Mouse (Mus musculus): Measurements from ENCODE around the gene Polr3gl.

Gene Polr3gl

DNA sequence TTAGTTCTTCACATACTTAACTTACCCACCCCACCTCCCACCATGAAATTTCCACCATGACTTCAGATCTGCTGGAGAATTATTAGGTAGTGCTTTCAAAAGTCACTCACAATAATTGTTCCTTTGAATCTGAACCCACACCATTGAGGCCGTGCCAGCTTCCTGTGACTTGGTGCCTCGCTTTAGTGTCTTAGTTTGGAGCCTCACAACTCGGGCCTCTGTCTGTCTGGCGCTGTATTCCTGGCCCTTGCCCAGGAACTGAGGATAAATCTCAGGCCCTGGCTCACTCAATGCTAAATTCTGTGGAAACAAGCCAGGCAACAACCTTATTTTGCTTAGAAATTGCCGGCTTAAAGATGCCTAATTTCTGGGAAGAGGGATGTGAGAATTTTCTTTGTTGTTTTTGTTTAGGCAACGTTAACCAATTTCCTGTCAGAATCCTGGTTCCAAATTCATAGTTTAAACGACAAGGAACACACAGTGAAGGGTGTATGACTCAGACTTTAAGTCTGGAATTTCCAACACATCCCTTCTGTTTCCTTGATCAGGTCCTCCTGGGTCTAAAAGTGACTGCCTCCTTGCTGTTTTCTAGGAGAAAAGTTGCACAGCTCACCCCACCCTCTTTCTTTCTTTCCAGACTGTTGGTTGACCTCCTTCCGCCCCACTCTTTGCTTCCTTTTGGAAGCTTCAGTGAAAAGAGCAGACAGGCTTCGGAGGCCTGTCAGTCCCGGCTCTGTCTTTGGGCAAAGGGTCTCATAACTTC is 8.1 kb upstream of the Polr3gl start:
- CTCF ChIA-PET: interaction anchor here in 3 of 4 experiments (0.6 to 1.7 kb wide), 9 partner anchors 22 to 62 kb away, joined by 3 to 11 read pairs (median 4); partner anchors contain the start of genes Gm16253 (in 1 of the 3), Itga10 (in 1 of the 3) and Rbm8a (in 1 of the 3)
- POLR2A ChIA-PET: interaction anchor here in 3 of 4 experiments (0.9 to 3.0 kb wide), 18 partner anchors 8 to 333 kb away, joined by 3 to 57 read pairs (median 8); partner anchors contain the start of genes Rbm8a (in 3 of the 3), Gm16253 (in 1 of the 3), Hist2h2bb (in 1 of the 3) and Txnip (in 1 of the 3)

DNA sequence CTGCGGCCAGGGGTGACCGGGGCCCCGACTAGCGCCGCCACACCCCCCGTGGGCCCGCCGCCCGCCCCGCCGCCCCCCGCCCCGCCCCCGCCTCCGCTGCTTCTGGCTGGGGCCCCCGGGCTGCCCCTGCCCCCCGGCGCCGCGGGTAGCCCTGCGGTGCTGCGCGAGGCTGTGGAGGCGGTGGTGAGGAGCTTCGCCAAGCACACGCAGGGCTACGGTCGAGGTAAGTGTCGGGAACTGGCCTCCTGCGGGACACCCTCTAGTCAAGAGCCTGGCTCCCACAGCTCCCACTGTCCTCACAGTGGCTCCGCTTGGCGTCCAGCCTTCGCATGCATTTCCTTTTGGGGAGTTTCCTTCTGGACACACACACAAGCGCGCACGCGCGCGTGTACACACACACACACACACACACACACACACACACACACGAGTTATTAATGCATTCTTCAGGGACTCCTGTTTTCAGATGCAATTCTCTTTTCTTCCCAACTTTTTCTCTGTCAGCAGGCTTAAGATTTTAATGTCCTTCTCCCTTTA is 7.3 kb upstream of the Polr3gl start:
- ChIA-PET POLR2A (interaction anchor here (0.5 to 3.0 kb wide), 43 partner anchors 9 to 338 kb away, joined by 3 to 57 read pairs (median 5); partner anchors contain the start of genes Rbm8a (in 3 of the 4), Gm16253 (in 2 of the 4), Txnip (in 2 of the 4) and Ankrd35 (in 1 of the 4)), CTCF (interaction anchor here (0.6 to 1.7 kb wide), 19 partner anchors 9 to 173 kb away, joined by 3 to 11 read pairs (median 3); partner anchors contain the start of genes Gm16253 (in 1 of the 4), Itga10 (in 1 of the 4) and Rbm8a (in 1 of the 4))

DNA sequence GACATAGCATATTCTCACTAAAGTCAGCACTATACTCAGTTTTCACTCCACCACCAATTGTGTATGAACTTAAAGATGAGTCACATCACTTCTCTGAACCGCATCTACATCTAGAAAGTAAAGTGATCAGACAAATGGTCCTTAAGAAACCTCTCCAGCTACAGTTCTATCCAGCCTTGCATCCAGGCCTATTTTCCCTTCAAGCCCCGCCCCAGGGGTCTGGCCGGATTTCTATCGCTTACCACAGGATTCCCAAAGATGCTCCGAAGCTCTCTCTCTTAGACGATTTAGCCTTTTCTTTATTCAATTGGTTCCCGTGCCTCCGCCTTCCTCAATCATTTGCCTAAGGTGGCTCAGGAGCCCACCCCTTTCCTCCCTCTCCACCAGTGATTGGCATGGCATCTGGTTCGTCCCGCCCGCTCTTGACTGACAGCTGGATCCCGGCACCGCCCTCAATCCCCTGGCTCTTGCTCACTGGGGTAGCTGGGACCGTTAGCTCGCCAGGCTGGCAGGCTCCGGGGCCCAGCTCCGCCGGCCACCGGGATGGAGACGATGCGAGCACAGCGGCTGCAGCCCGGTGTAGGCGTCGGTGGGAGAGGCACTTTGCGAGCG is 6.8 kb upstream of the Polr3gl start, which contains the start of gene Lix1l:
TSS of gene Lix1l (plus strand) at position 511 of the 612 bp plus-strand sequence.
- POLR2A ChIA-PET: interaction anchor here (0.5 to 3.0 kb wide), 52 partner anchors 9 to 338 kb away, joined by 3 to 57 read pairs (median 4); partner anchors contain the start of genes Rbm8a (in 3 of the 4), Txnip (in 3 of the 4), Gm16253 (in 2 of the 4) and Hist2h2bb (in 2 of the 4)
- CTCF ChIA-PET: interaction anchor here in 3 of 4 experiments (0.6 to 1.7 kb wide), 20 partner anchors 8 to 173 kb away, joined by 3 to 11 read pairs (median 4); partner anchors contain the start of genes Gm16253 (in 1 of the 3), Itga10 (in 1 of the 3) and Rbm8a (in 1 of the 3)

DNA sequence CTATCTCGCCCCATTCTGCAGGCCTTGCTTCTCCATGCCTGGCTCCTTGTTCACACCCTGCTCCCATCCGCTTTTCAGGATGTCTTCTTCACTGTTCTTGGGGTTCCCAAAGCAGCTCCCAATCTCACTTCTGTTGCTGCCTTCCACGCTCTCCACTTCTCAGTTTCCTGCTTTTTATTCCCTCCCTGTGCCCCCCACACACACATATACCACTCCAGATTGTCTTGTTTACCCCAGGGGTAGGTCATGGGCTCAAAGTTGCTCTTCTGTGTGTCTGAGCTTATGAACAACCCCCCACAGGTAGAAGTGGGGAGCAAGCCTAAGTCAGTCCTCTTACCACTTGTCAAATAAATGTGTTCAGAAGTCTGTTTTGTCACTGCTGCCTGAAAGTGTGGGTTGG is 5.4 kb upstream of the Polr3gl start:
- CTCF ChIA-PET: interaction anchor here in 2 of 4 experiments (0.6 to 0.7 kb wide), 3 partner anchors 31 to 209 kb away, joined by 3 to 6 read pairs (median 4); no protein-coding TSS in a partner anchor
- POLR2A ChIA-PET: interaction anchor here in 3 of 4 experiments (0.6 to 3.0 kb wide), 9 partner anchors 17 to 106 kb away, joined by 3 to 27 read pairs (median 5); partner anchors contain the start of genes Rbm8a (in 3 of the 3) and Txnip (in 1 of the 3)

DNA sequence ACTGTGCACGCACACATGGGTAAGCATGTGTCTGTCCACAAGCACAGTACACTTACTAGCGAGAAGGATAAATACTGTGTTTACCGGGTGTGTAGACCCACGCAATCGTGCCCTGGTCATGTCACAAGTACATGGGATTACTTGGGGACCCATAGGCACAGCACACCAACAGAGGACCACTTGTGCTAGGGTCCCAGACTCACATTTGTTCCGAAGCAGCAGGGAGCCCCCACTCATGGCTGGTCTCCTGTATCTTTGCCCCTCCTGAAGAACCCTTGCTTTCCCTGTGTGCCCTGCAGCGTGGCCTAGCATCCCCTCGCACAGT is 5.0 kb upstream of the Polr3gl start:
- POLR2A ChIA-PET: interaction anchor here in 3 of 4 experiments (0.5 to 3.0 kb wide), 8 partner anchors 17 to 1006 kb away, joined by 3 to 27 read pairs (median 4); partner anchors contain the start of genes Rbm8a (in 2 of the 3) and Txnip (in 1 of the 3)
- CTCF ChIA-PET: interaction anchor here in 2 of 4 experiments (0.6 to 0.7 kb wide), 4 partner anchors 19 to 209 kb away, joined by 3 to 6 read pairs (median 4); no protein-coding TSS in a partner anchor

DNA sequence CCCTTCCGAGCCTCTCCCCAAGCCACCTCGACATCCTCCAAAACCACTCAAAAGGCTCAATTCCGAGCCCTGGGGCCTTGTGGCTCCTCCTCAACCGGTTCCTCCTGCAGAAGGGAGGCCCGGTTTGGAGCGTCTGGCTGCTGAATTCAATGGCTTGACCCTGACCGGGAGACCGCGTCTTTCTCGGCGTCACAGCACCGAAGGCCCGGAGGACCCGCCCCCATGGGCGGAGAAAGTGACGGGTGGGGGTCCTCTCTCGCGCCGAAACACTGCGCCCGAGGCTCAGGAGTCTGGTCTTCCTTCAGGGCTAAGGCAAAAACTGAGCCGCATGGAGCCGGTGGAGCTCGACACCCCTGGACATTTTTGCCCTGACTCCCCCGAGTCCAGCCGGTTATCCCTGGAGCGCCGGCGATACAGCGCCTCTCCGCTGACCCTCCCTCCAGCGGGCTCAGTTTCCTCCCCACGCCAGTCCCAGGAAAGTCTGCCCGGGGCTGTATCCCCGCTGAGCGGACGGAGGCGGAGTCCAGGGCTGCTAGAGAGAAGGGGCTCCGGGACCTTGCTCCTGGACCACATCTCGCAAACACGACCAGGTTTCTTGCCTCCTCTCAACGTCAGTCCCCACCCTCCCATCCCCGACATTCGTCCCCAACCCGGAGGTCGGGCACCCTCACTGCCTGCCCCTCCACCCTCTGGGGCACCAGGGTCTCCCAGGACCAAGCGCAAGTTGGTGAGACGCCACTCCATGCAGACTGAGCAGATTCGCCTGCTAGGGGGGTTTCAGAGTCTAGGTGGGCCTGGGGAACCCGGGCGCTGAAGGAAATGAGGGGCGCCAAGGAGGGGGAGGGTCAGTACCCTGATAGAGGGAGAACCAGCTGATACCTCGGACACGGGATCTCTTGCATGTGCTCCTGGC is 4.4 kb upstream of the Polr3gl start:
- ChIA-PET CTCF (interaction anchor here in 1 of 4 experiments (0.6 to 0.7 kb wide), 2 partner anchors 19 to 210 kb away, joined by 3 to 4 read pairs; no protein-coding TSS in a partner anchor), POLR2A (interaction anchor here in 3 of 4 experiments (0.5 to 3.0 kb wide), 6 partner anchors 11 to 1006 kb away, joined by 3 to 13 read pairs (median 6); partner anchors contain the start of genes Rbm8a (in 1 of the 3) and Txnip (in 1 of the 3))

DNA sequence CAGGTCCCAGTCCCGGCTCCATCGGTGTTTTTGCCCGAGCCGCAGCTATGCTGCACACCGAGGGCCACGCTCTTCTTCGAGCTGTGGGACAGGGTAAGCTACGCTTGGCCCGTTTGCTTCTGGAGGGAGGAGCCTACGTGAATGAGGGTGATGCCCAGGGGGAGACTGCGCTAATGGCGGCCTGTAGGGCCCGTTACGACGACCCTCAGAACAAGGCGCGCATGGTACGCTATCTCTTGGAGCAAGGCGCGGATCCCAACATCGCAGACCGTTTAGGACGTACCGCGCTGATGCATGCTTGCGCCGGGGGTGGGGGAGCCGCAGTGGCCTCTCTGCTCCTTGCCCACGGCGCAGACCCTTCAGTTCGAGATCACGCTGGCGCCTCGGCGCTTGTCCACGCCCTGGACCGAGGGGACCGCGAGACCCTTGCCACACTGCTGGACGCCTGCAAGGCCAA is 3.5 kb upstream of the Polr3gl start:
- POLR2A ChIA-PET: interaction anchor here in 3 of 4 experiments (0.6 to 2.5 kb wide), 17 partner anchors 9 to 211 kb away, joined by 3 to 12 read pairs (median 4); partner anchors contain the start of genes Gm16253 (in 2 of the 3), Rbm8a (in 2 of the 3), Gm42957 (in 1 of the 3) and Pex11b (in 1 of the 3)
- CTCF ChIA-PET: interaction anchor here (0.5 to 1.9 kb wide), 7 partner anchors 18 to 631 kb away, joined by 3 to 10 read pairs (median 4); no protein-coding TSS in a partner anchor

DNA sequence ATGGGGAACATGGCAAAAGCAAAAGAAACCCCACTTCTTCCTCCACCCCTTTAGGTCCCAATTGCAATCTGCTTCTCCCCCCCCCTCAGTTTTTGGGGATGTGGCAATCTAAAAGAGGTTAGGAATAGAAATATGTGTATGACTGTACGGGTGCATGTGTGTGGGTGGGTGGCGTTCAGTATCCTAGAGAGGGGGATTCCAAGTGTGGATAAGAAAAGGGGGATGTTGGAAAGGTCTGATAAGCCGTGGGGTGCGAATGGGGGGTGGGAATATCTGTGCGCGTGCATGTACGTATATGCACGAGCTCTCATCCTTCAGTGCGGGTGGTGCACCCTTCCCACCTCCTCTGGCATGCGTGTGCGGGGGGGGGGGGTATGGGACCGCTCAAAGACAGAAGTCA is 2.9 kb upstream of the Polr3gl start:
- CTCF ChIA-PET: interaction anchor here (0.5 to 1.9 kb wide), 9 partner anchors 17 to 631 kb away, joined by 3 to 10 read pairs (median 3); partner anchors contain the start of gene Nudt17 (in 1 of the 4)
- POLR2A ChIA-PET: interaction anchor here in 3 of 4 experiments (0.6 to 2.5 kb wide), 19 partner anchors 9 to 327 kb away, joined by 3 to 12 read pairs (median 4); partner anchors contain the start of genes Gm16253 (in 2 of the 3), Rbm8a (in 2 of the 3), Gm42957 (in 1 of the 3) and Hist2h2bb (in 1 of the 3)

DNA sequence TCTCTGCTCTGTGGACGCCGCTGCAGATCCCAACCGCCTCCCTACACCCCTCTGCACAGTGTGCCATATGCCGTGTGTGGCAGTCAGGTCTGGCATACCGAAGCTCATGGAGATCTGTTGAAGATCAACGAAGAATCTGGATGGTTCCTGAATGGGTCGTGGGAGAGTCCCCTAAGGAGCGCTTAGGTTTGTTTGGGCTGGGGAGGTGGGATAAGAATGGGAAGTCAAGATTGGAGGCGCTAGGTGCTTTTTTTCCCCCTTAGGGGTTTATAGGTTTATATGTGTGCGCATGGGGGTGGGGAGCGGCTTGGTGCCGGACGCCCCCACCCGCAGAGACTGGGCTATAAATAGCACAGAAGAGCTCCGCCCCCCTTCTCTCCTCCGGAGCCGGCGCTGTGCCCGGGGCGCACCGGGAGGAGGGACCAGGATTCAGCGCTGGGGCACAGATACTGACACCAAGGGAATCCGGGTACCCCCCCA is 2.3 kb upstream of the Polr3gl start, which contains the start of gene Ankrd34a:
TSS of gene Ankrd34a (plus strand) at position 409 of the 480 bp plus-strand sequence.
- ChIA-PET POLR2A (interaction anchor here in 3 of 4 experiments (0.7 to 3.0 kb wide), 14 partner anchors 9 to 327 kb away, joined by 3 to 16 read pairs (median 6); partner anchors contain the start of genes Rbm8a (in 3 of the 3), Txnip (in 3 of the 3), Gm16253 (in 1 of the 3) and Gm42957 (in 1 of the 3)), CTCF (interaction anchor here in 2 of 4 experiments (1.1 to 1.9 kb wide), 5 partner anchors 16 to 112 kb away, joined by 3 to 6 read pairs (median 3); partner anchors contain the start of gene Nudt17 (in 1 of the 2))

DNA sequence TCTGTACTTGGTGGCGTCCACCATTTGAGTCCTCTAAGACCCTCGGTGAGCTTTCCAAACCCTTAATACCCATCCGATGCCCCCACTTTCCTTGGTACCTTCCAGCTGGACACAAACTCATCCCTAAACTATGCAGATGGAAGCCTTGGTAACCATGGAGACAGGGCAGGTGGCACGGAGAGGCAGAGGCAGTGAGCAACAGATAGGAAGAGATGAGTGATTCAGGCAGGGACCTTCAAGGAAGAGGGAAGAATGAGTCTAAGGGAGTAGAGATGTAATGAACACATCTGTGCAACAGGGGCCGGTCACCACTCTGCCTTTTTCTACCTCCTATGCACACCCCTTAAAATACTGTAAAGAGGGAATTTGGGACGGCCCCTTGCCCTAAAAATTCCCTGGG is 1.7 kb upstream of the Polr3gl start:
- POLR2A ChIA-PET: interaction anchor here in 3 of 4 experiments (0.7 to 3.0 kb wide), 10 partner anchors 18 to 326 kb away, joined by 3 to 16 read pairs (median 6); partner anchors contain the start of genes Rbm8a (in 3 of the 3), Txnip (in 3 of the 3), Gm16253 (in 2 of the 3) and Hist2h2bb (in 1 of the 3)
- CTCF ChIA-PET: interaction anchor here in 1 of 4 experiments (1.1 to 1.9 kb wide), 3 partner anchors 16 to 68 kb away, joined by 3 to 6 read pairs (median 3); no protein-coding TSS in a partner anchor

DNA sequence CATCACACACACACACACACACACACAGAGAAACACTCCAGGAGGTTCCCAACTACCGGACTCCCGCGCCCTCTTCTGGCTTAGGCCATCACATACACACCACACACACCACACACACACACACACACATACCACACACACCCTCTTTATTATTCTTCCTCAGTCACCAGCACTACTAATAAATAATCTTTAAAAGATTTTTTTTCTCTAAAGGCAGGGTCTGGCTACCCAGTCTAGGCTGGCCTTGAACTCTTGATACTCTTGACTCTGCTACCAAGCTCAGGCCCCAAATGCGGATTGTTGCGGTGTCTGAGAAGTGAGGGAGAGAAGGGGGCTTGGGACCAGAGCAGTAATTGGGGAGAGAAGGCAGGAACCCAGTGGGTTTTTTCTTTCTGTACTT is 870 bp upstream of the Polr3gl start:
- ChIA-PET CTCF (interaction anchor here (0.5 to 3.5 kb wide), 17 partner anchors 9 to 529 kb away, joined by 3 to 37 read pairs (median 5); partner anchors contain the start of genes Gm16253 (in 1 of the 4) and Pias3 (in 1 of the 4)), POLR2A (interaction anchor here (0.9 to 3.0 kb wide), 32 partner anchors 10 to 333 kb away, joined by 3 to 52 read pairs (median 7); partner anchors contain the start of genes Gm16253 (in 3 of the 4), Rbm8a (in 3 of the 4), Txnip (in 3 of the 4) and Ankrd35 (in 1 of the 4))

DNA sequence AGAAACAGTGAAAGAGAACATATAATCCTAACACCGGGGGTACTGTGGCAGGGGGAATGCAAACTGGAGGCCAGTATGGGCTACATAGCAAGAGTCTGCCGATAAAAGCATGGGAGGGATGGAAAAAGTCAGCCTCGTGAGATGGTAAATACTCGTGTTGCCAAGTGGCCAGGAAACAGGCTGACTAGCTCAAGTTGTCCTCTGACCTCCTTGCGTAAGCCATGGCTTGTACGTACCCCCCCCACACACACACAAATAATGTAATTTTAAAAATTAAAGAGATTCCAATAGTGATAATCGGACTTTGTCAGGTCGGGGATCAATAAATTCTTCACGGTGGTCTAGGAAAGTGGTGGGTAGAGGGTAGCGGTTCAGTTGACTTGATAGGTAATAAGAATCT is 607 bp downstream of the Polr3gl start:
- ChIA-PET POLR2A (interaction anchor here (0.5 to 3.0 kb wide), 70 partner anchors 8 to 641 kb away, joined by 3 to 52 read pairs (median 5); partner anchors contain the start of genes Gm16253 (in 4 of the 4), Rbm8a (in 3 of the 4), Txnip (in 3 of the 4) and Ankrd35 (in 1 of the 4)), CTCF (interaction anchor here (0.6 to 3.5 kb wide), 45 partner anchors 7 to 1333 kb away, joined by 3 to 37 read pairs (median 4); partner anchors contain the start of genes Itga10 (in 3 of the 4), Gm16253 (in 2 of the 4), Pias3 (in 2 of the 4) and Gm42957 (in 1 of the 4))

DNA sequence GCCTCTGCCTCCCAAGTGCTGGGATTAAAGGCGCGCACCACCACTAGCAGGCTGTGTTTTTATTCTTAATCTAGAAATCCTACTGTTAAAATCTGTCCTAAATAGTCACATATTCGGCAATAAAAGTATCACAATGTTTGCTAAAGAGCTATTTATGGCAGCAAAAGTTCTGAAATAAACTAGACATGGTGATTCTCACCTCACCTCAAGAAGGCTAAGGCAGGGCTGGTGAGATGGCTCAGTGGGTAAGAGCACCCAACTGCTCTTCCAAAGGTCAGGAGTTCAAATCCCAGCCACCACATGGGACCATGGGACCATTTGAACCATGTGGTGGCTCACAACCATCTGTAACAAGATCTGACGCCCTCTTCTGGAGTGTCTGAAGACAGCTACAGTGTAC is 3.3 kb downstream of the Polr3gl start:
- ChIA-PET CTCF (interaction anchor here in 3 of 4 experiments (0.6 to 2.1 kb wide), 4 partner anchors 10 to 678 kb away, joined by 3 to 7 read pairs (median 3); no protein-coding TSS in a partner anchor), POLR2A (interaction anchor here (0.6 to 2.9 kb wide), 15 partner anchors 9 to 711 kb away, joined by 3 to 11 read pairs (median 4); partner anchors contain the start of genes Gm16253 (in 4 of the 4), Lix1l (in 2 of the 4) and Rbm8a (in 2 of the 4))

DNA sequence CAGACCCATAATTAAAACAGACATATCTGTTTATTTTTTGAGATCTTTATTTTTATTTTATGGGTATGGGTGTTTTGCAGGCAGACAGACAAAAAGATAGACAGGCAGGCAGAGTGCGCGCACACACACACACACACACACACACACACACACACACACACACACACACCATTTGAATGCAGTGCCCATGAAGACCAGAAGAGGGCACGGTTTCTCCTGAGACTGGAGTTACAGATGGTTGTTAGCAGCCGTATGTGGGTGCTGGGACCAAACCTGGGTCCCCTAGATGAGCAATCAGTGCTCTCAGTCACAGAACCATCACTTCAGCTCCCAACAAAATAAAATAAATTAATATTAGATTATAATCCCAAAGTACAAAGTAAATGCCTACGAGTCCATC is 10.6 kb downstream of the Polr3gl start:
- CTCF ChIA-PET: interaction anchor here in 2 of 4 experiments (0.6 to 0.9 kb wide), 2 partner anchors 56 to 101 kb away, joined by 3 read pairs; no protein-coding TSS in a partner anchor
- POLR2A ChIA-PET: interaction anchor here in 2 of 4 experiments (0.7 to 1.6 kb wide), 6 partner anchors 11 to 58 kb away, joined by 3 to 4 read pairs (median 3); partner anchors contain the start of genes Polr3gl (in 2 of the 2) and Hfe2 (in 1 of the 2)

Data from embryonic stem cell, embryonic (primary cell).